Mouse (Mus musculus): Measurements from ENCODE around the gene Pcbd1. TPM values are rescaled to one million over a fixed set of nuclear protein-coding genes. Genes with fewer than 3 reads are reported as not detected.

Gene Pcbd1
- 28.8 and 31.5 TPM in 2 replicates for polyA plus RNA-seq (2015; fragmentation: Nextera tagmentation; extraction: Ambion mirVana)

GRCm38 (mm10) chr10:61089170-61090142 lies at the start of gene Pcbd1:
Gene Pcbd1 (plus strand): TSS chr10:61089331.
- Histone ChIP-seq H3K9me3 (no peaks in the 10 kb centered on the region), H3K4me1 (replicated peaks) (peaks cover 19% of the 10 kb centered on the region), H3K27ac (peak within 1 kb of the TSS; percentile 52), H3K36me3 (no peaks in the 10 kb centered on the region; the same call in 1 of the 2 replicates), H3K4me2 (peak within 1 kb of the TSS; percentile 70), H3K27me3 (no peaks in the 10 kb centered on the region), H3K9ac (peak within 1 kb of the TSS; percentile 71), H3K4me3 (peak within 1 kb of the TSS; percentile 38)
- WGBS, result 8% methylated on average over 33 of the region's 33 CpGs
- ATAC-seq (ENCODE audit: low FRiP score), result peak; percentile 54

DNA sequence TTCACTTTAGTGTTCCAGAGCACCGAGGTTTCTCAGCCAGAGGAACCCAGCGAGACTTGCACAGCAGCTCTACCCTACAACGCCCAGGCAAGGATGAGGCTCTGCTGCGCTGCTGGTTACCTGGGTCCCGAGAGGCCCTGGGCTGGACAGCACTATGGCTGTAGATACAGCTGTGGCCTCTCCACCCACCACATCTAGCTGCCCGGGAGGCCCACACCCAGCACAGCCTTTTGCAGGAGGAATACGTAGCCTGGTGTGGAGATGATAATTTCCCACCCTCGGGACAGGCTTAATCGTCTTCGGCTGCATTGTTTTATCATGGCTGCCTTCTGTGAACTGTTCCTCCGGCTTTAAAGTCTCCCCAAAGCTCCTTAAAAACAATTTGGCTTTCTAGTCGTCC lies 49.5 kb upstream of the Pcbd1 start:
- Histone ChIP-seq H3K27ac (no peak overlapping the region), H3K4me3 (no peak overlapping the region), H3K4me1 (replicated peaks) (no peaks in the 10 kb centered on the region), H3K4me2 (no peak overlapping the region), H3K9ac (no peak overlapping the region), H3K36me3 (no peaks in the 10 kb centered on the region), H3K9me3 (no peaks in the 10 kb centered on the region), H3K27me3 (peaks cover 15% of the 10 kb centered on the region; the same call in 1 of the 2 replicates)
- WGBS, result 61% methylated on average over 12 of the region's 12 CpGs
- ATAC-seq (ENCODE audit: low FRiP score), result no peak

- H3K4me1 ChIP-seq (replicated peaks), result no peaks in the 10 kb centered on the region
- H3K27ac ChIP-seq, result no peak overlapping the region
- no peak overlapping the region for H3K4me2 ChIP-seq
- H3K36me3 ChIP-seq, result no peaks in the 10 kb centered on the region
- peaks cover 7% of the 10 kb centered on the region; the same call in 1 of the 2 replicates for H3K27me3 ChIP-seq
- no peak overlapping the region for H3K9ac ChIP-seq
- H3K4me3 ChIP-seq, result no peak overlapping the region
- H3K9me3 ChIP-seq, result no peaks in the 10 kb centered on the region
- no peak; the same call in 1 of the 2 replicates for ATAC-seq (ENCODE audit: low FRiP score)
- 15% methylated on average over 8 of the region's 8 CpGs for WGBS
Measured at GRCm38 (mm10) chr10:61045081-61045480, 44.0 kb upstream of the Pcbd1 start.

- Histone ChIP-seq H3K27me3 (peaks cover 35% of the 10 kb centered on the region), H3K36me3 (no peaks in the 10 kb centered on the region), H3K4me2 (no peak overlapping the region), H3K4me3 (no peak overlapping the region), H3K4me1 (replicated peaks) (no peaks in the 10 kb centered on the region), H3K9ac (no peak overlapping the region), H3K9me3 (peaks cover 3% of the 10 kb centered on the region; the same call in 1 of the 2 replicates), H3K27ac (no peak overlapping the region)
- WGBS, result 60% methylated on average over 14 of the region's 14 CpGs
- peak; percentile 69; the same call in 1 of the 2 replicates for ATAC-seq (ENCODE audit: low FRiP score)
Measured at GRCm38 (mm10) chr10:61051993-61052613, 37.0 kb upstream of the Pcbd1 start.

DNA sequence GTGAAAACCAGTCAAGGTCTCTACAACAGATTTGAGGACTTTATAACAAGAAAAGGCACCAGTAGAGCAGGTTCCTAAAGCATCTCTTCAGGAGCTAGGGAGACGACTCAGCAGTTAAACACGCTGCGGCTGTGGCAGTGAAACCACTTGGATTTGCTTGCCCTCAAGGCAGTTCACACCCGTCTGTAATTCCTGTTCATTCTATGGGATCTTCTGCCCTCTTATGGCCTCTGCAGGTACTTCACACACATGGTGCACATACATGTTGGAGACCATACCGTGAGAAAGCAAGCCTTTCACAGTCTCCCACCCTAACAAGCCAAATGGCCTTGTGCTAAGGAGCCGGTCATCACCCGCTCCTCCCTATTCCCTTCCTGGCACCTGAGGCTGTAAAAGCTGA lies 32.5 kb upstream of the Pcbd1 start:
- no peak for ATAC-seq (ENCODE audit: low FRiP score)
- Histone ChIP-seq H3K36me3 (no peaks in the 10 kb centered on the region), H3K4me3 (no peak overlapping the region), H3K27ac (no peak overlapping the region), H3K4me2 (no peak overlapping the region), H3K9me3 (peaks cover 3% of the 10 kb centered on the region; the same call in 1 of the 2 replicates), H3K27me3 (peaks cover 20% of the 10 kb centered on the region), H3K9ac (no peak overlapping the region), H3K4me1 (replicated peaks) (peaks cover 8% of the 10 kb centered on the region)
- 94% methylated on average over 7 of the region's 7 CpGs for WGBS

- peaks cover 3% of the 10 kb centered on the region; the same call in 1 of the 2 replicates for H3K9me3 ChIP-seq
- ATAC-seq (ENCODE audit: low FRiP score), result no peak
- no peak overlapping the region for H3K27ac ChIP-seq
- no peaks in the 10 kb centered on the region for H3K36me3 ChIP-seq
- no CpG with 5 or more reads among the region's 1 CpGs for WGBS
- H3K27me3 ChIP-seq, result 0 out of 2 replicates have a peak, but pooled peaks cover 2% of the 10 kb centered on the region
- peaks cover 10% of the 10 kb centered on the region for H3K4me1 ChIP-seq (replicated peaks)
- H3K4me3 ChIP-seq, result no peak overlapping the region
- H3K9ac ChIP-seq, result no peak overlapping the region
- no peak overlapping the region for H3K4me2 ChIP-seq
Measured at GRCm38 (mm10) chr10:61059101-61059500, 30.0 kb upstream of the Pcbd1 start.

DNA sequence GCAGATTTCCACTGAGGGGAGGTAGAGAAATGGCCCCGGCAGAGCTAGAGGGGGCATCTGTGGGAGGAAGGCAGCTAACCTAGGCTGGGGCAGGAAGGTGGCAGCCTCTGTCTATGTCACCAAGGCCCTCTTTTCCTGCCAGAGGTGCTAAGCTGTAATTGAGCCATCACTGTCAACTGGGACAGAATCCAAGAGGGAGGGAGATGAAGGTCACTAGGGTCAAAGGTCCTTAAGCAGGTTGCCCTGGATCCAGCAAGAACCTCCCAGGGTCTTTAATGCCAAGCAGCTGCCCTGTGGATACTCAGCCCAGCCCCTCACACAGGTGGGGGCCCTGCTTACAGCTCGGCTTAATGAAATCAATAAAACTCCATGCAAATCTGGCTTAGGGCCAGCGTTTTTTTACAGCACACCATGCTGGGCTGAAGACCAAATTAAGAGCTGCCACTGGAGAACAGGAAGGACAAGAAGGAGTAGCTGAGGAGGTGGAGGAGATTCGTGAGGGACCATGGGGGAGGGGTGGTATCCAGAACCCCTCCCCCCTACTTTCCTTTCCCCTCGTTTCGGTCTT lies 29.5 kb upstream of the Pcbd1 start:
- WGBS, result 36% methylated on average over 6 of the region's 6 CpGs
- no peak overlapping the region for H3K4me3 ChIP-seq
- no peak; the same call in 1 of the 2 replicates for ATAC-seq (ENCODE audit: low FRiP score)
- no peak overlapping the region for H3K27ac ChIP-seq
- H3K9ac ChIP-seq, result no peak overlapping the region
- 0 out of 2 replicates have a peak, but pooled peaks cover 5% of the 10 kb centered on the region for H3K27me3 ChIP-seq
- H3K4me1 ChIP-seq (replicated peaks), result peaks cover 12% of the 10 kb centered on the region
- H3K36me3 ChIP-seq, result no peaks in the 10 kb centered on the region
- peaks cover 3% of the 10 kb centered on the region; the same call in 1 of the 2 replicates for H3K9me3 ChIP-seq
- no peak overlapping the region for H3K4me2 ChIP-seq

GRCm38 (mm10) chr10:61063271-61063864 lies 25.8 kb upstream of the Pcbd1 start:
- ATAC-seq (ENCODE audit: low FRiP score), result no peak
- 64% methylated on average over 10 of the region's 10 CpGs for WGBS
- H3K36me3 ChIP-seq, result no peaks in the 10 kb centered on the region

DNA sequence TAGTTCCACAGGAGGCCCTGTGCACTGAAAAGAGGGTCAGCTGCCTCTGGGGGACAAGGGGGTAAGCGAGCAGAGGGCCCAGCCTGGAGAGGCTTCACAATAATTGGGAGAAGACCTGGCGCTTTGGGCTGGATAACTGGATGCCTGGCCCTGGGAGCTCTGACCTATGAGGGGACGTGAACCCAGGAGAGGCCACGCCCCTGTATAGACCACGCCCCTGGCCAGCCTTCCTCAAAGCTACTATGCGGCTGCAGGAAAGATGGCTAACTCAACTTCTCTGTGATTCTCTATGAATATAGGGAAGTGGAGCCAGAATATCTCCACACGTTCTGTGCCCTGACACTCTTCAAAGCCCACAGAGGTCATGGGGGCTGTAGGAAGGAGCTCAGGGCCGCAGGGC lies 24.5 kb upstream of the Pcbd1 start:
- H3K36me3 ChIP-seq, result no peaks in the 10 kb centered on the region
- no peak overlapping the region for H3K4me3 ChIP-seq
- H3K27me3 ChIP-seq, result 0 out of 2 replicates have a peak, but pooled peaks cover 9% of the 10 kb centered on the region
- H3K4me1 ChIP-seq (replicated peaks), result peaks cover 31% of the 10 kb centered on the region
- 13% methylated on average over 8 of the region's 8 CpGs for WGBS
- H3K4me2 ChIP-seq, result no peak overlapping the region
- no peak overlapping the region for H3K27ac ChIP-seq
- H3K9ac ChIP-seq, result no peak overlapping the region
- no peaks in the 10 kb centered on the region for H3K9me3 ChIP-seq
- ATAC-seq (ENCODE audit: low FRiP score), result no peak

More at GRCm38 (mm10) chr10:61063271-61063864, 25.8 kb upstream of the Pcbd1 start:
- Histone ChIP-seq H3K4me1 (replicated peaks) (peaks cover 25% of the 10 kb centered on the region), H3K27me3 (0 out of 2 replicates have a peak, but pooled peaks cover 9% of the 10 kb centered on the region), H3K27ac (no peak overlapping the region), H3K9ac (no peak overlapping the region), H3K4me3 (no peak overlapping the region), H3K9me3 (no peaks in the 10 kb centered on the region), H3K4me2 (no peak overlapping the region)

- Histone ChIP-seq H3K4me3 (no peak overlapping the region), H3K9ac (no peak overlapping the region), H3K4me2 (no peak overlapping the region), H3K9me3 (no peaks in the 10 kb centered on the region), H3K27ac (no peak overlapping the region), H3K27me3 (0 out of 2 replicates have a peak, but pooled peaks cover 9% of the 10 kb centered on the region), H3K36me3 (no peaks in the 10 kb centered on the region), H3K4me1 (replicated peaks) (peaks cover 28% of the 10 kb centered on the region)
- 0 out of 2 replicates have a peak, but pooled peaks have one; percentile 25 for ATAC-seq (ENCODE audit: low FRiP score)
- WGBS, result 63% methylated on average over 13 of the region's 13 CpGs
Measured at GRCm38 (mm10) chr10:61065287-61066005, 23.7 kb upstream of the Pcbd1 start.
